Mouse (Mus musculus): ENCODE measurements around the gene Ctnna3.

Gene Ctnna3

GRCm38 (mm10) chr10:63771656-63772055 lies 341.8 kb downstream of the Ctnna3 start:
- DNase-seq = no peak

GRCm38 (mm10) chr10:63772074-63772473 lies 342.2 kb downstream of the Ctnna3 start:
- no peak for DNase-seq

- DNase-seq = peak; percentile 56
Measured at GRCm38 (mm10) chr10:63781948-63782347, 352.1 kb downstream of the Ctnna3 start.

GRCm38 (mm10) chr10:63784808-63785535 lies 355.1 kb downstream of the Ctnna3 start:
- DNase-seq = no peak

- no peak for DNase-seq
Measured at GRCm38 (mm10) chr10:63786390-63786789, 356.5 kb downstream of the Ctnna3 start.

- DNase-seq = no peak
Measured at GRCm38 (mm10) chr10:63803909-63804308, 374.0 kb downstream of the Ctnna3 start.

GRCm38 (mm10) chr10:63805551-63805950 lies 375.7 kb downstream of the Ctnna3 start:
- no peak for DNase-seq

GRCm38 (mm10) chr10:63806254-63806653 lies 376.4 kb downstream of the Ctnna3 start:
- no peak for DNase-seq

- DNase-seq = peak; percentile 7
Measured at GRCm38 (mm10) chr10:63810043-63810617, 380.2 kb downstream of the Ctnna3 start.

GRCm38 (mm10) chr10:63839011-63839410 lies 409.1 kb downstream of the Ctnna3 start:
- DNase-seq = no peak

GRCm38 (mm10) chr10:63851946-63852345 lies 422.0 kb downstream of the Ctnna3 start:
- no peak for DNase-seq

- no peak for DNase-seq
Measured at GRCm38 (mm10) chr10:63869123-63869522, 439.2 kb downstream of the Ctnna3 start.

- no peak for DNase-seq
Measured at GRCm38 (mm10) chr10:63880462-63880903, 450.6 kb downstream of the Ctnna3 start.

GRCm38 (mm10) chr10:63886449-63887088 lies 456.7 kb downstream of the Ctnna3 start:
- no peak for DNase-seq

GRCm38 (mm10) chr10:63894612-63895011 lies 464.7 kb downstream of the Ctnna3 start:
- DNase-seq = no peak

- no peak for DNase-seq
Measured at GRCm38 (mm10) chr10:63899891-63900290, 470.0 kb downstream of the Ctnna3 start.

- no peak for DNase-seq
Measured at GRCm38 (mm10) chr10:63908878-63909277, 479.0 kb downstream of the Ctnna3 start.

- no peak for DNase-seq
Measured at GRCm38 (mm10) chr10:63927334-63927733, 497.4 kb downstream of the Ctnna3 start, which contains the start of gene Gm10118. TSS of gene Gm10118 (minus strand) at chr10:63927434.

- no peak for DNase-seq
Measured at GRCm38 (mm10) chr10:63933946-63934345, 504.0 kb downstream of the Ctnna3 start.

GRCm38 (mm10) chr10:63945534-63945933 lies 515.6 kb downstream of the Ctnna3 start:
- DNase-seq = no peak

- no peak for DNase-seq
Measured at GRCm38 (mm10) chr10:63947266-63947665, 517.4 kb downstream of the Ctnna3 start.

- no peak for DNase-seq
Measured at GRCm38 (mm10) chr10:63950867-63951266, 521.0 kb downstream of the Ctnna3 start.

GRCm38 (mm10) chr10:63951481-63951880 lies 521.6 kb downstream of the Ctnna3 start:
- no peak for DNase-seq
